Mouse (Mus musculus) CD4-positive, CD25-positive, alpha-beta regulatory T cell, adult 4 months (primary cell): ENCODE data around the gene Cryba4. TPM values are rescaled to one million over a fixed set of nuclear protein-coding genes. Genes with fewer than 3 reads are reported as not detected.

Experiments
- ATAC-seq: one replicate; pipeline ENCODE4 v1.8.0; 2017
- polyA plus RNA-seq, 2 experiments: library from polyadenylated mRNA; unstranded; fragments of 100-300 nt; shearing (Covaris generic); gene quantifications; one replicate each; pipeline ENCODE4 v1.2.1; 2017

The Cryba4 gene
- polyA plus RNA-seq, 2 experiments from 2014 or later: 1.3 TPM; not detected in 1

DNA sequence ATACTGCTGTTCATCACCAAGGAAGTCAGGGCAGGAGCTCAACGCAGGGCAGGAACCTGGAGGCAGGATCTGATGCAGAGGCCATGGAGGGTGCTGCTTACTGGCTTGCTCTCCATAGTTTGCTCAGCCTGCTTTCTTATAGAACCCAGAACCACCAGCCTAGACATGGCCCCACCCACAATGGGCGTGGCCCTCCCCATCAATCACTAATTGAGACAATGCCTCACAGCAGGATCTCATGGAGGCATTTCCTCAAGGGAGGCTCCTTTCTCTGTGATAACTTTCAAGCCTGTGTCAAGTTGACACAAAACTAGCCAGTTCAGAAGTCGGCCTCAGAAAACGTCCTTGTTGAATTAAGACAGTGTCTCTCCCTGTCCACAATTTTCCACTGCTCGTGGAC is 16.5 kb downstream of the Cryba4 start:
- no peak for ATAC-seq

DNA sequence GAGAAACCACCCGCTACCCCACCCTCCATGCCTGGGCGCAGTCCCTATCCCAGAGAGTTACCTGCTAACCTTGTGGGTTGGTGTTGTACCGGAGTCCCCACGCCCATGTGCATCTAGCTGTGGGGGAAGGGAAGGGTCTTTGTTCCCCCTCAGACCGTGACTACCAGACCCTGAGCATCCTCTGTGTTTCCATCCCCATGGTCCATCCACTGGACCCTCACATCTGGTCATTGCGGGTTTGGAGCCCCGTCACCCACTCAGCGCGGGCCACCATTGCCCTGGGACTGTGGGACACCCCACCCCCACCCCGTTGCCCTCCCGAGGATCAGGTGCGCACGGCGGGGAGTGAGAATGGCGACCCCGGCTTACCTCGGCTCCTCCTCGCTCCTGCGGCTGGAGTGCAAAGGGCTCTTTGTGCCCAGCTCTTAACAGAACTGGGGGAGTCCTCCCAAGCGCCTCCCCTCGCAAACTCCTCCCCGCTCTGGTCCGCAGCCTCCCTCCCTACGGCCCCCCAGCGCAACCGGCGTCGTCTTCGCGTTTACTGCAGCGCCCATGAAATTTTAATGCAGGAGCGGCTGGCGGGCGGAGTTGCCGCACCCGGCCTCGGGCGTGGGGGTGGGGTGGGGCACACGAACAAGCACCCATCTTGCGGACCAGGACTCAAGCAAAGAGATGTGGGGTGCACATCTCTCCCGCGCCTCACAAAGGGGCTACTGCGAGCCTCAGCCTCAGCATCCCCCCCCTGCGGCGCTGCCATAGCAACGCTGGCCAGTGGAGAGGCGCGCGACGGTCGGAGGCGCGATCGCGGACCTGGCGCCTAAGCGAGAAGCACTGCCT is 23.9 kb downstream of the Cryba4 start:
- ATAC-seq: no peak

- no peak for ATAC-seq
Observed at GRCm38 (mm10) chr5:112227898-112228239, 24.4 kb downstream of the Cryba4 start.

- ATAC-seq: peak; percentile 45
Observed at GRCm38 (mm10) chr5:112227354-112227753, 25.0 kb downstream of the Cryba4 start.

- ATAC-seq: no peak
Observed at GRCm38 (mm10) chr5:112225591-112225990, 26.7 kb downstream of the Cryba4 start.

DNA sequence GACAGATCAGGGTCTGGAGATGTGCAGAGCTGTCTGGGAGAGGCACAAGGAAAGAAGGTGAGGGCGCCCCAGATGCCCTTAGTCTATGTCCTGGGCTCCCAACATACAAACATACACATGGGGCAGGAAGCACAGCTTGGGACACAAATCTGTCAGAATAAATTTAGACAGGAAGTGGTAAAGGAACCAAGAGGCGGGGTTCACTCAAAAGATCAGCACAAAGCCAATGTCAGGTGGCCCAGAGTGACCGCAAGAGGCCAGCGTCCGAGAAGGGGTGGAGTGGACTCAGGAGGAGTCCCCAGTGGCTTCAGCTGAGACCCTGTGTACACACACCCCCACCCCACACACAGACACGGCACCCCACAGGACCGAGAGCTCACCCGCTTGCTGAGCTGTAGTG is 32.1 kb downstream of the Cryba4 start:
- peak; percentile 90 for ATAC-seq

- no peak for ATAC-seq
Observed at GRCm38 (mm10) chr5:112219398-112219797, 32.9 kb downstream of the Cryba4 start.

- no peak for ATAC-seq
Observed at GRCm38 (mm10) chr5:112218679-112219078, 33.6 kb downstream of the Cryba4 start.

- no peak for ATAC-seq
Observed at GRCm38 (mm10) chr5:112217031-112217430, 35.3 kb downstream of the Cryba4 start.

DNA sequence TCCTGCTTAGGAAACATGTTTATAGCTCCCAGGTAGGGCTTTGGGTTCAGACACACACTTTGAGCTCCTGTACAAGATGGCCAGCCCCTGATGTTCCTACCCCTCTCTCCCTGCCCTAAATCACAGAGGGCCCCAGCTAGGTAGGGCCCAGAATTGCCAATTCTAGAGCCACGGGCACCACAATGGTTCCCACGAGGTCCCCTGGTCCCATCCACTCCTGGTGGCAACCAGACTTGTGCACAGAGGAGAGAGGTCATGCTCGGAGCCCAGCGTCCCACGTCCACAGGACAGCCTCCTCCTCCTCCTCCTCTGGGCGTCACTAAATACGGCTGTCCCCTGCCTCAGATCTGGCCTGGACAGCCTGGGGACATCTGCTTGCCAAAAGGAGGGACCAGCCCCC is 36.0 kb downstream of the Cryba4 start:
- no peak for ATAC-seq

DNA sequence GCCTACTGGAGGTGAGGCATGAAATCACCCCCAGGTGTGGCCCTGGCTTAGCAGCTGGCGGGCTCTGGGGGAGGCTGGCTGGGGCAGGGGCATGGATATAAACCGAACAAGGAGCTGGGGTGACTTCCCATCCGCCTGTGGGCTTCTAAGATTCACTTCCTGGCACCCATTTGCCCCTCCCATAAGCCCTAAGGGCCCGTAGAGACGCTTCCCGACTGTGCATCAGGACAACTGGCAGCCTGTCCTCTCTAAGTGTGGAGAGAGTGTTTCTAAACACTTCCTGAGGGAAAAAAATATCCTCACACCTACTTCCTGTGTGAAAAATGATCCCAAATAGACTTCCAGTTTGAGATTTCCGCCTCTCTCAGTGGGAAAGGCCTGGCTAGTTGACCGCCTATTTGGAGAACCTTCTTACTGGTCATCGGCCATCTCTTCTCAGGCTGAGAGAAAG is 36.5 kb downstream of the Cryba4 start:
- ATAC-seq: no peak

GRCm38 (mm10) chr5:112215291-112215751 is 37.0 kb downstream of the Cryba4 start:
- no peak for ATAC-seq

DNA sequence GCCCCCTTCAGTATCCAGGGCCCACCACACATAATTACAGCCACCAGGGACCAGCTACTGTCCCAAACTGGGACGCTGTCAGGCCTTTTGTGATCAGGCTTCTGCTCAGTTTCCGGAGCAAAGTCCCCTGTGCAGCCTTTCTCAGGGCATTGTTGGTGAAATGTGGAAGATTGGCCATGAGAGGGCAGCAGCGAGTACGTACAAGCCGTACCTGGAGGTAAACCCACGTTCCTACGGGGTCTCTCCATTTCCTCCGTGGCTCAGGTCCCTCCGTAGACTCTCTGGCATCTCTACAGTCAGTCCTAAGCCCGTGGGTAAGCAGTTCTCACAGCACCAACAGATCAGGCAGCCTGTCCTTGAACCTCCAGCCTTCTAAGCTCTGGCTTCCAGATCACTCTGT is 37.9 kb downstream of the Cryba4 start:
- ATAC-seq: peak; percentile 77

GRCm38 (mm10) chr5:112213331-112214240 is 38.7 kb downstream of the Cryba4 start:
- ATAC-seq: no peak

DNA sequence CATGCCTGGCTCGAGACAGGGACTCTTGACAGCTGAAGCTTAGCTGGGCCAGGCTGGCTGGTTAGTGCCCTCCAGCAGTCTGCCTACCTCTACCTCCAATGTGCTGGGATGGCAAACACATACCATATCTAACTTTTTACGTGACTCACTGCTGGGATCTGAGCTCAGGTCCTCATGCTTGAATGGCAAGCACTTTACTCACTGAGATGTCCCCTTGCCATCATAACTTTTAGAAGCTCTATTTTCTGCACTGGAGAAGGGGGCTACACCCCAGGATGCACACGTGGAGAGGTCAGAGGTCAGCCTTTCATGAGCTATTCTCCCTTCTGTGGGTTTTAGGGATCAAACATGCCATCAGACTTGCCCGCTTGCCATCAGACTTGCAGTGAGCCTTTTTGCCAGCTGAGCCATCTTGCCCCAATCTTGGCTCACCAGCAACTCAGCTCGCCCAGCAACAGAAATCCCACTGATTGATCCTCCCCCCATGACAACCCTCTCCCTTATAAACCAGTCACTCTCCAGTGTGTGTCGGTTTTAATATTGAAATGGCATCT is 39.5 kb downstream of the Cryba4 start:
- no peak for ATAC-seq

DNA sequence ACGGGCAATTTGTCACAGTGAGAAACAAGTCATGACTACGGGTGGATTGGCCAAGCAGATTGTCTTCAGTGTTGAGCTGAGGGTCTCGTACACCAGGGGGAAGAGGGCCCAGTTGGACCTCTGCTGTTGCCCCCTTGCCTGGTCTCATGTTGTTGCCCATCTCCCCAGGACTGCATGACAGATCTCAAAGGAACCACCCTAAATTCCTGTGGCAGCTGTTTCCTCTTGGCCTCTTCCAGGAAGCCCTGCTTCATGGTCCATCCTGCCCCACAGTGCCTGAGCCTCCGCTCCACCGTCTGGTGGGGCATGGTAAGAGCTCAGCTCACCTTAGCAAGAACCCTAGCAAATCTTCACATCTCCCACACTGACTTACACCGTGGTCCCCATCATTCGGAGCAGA is 40.4 kb downstream of the Cryba4 start:
- no peak for ATAC-seq

DNA sequence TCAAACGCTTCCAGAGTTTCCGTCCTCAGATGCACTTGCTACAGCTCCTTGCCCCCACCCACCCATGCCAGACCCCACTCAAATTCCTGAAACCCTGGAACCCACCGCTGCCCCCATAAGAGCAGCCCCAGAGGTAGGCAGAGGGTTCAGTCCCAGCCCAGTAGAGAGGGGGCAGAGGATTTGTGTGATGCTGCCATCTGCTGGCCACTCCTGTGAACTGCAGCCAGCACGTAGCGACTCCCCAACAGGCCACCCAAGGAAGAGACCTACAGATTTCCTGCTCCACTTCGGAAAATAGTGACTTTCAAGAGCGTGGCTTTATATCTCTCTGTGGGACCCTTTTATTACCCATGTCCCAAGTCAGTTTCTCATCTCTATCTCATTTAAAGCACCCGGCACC is 42.2 kb downstream of the Cryba4 start:
- no peak for ATAC-seq

GRCm38 (mm10) chr5:112208321-112208720 is 44.0 kb downstream of the Cryba4 start:
- ATAC-seq: no peak

GRCm38 (mm10) chr5:112206543-112207255 is 45.6 kb downstream of the Cryba4 start:
- ATAC-seq: no peak

DNA sequence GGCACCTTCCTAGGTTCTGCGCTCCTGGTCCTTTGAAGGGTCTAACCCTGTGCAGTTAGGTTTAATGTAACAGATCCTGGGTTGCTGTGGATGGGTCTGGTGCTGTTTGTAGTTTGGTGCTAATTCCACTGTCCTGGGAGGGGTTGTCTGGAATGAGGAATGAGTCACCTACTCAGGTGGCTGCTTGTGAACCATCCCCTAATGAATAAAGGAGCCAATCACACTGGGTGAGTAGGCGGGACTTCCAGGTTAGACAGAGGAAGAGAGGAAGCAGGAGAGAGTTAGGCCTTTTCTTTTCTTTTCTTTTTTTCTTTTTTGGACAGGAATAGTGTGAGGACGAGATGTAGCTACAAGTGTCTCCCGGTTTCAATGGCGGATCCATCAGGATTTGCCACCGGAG is 52.7 kb downstream of the Cryba4 start:
- no peak for ATAC-seq
